Mouse (Mus musculus) testis, postnatal 10 days (tissue): Measurements from ENCODE around the gene Nrxn3.

Source experiments
- DNase-seq: peaks from one replicate; pipeline ENCODE4 v3.0.0; 2021; ENCODE audit warnings: low spot score

Gene Nrxn3

GRCm38 (mm10) chr12:90332459-90332858, 1609.8 kb downstream of the Nrxn3 start:
- DNase-seq: no peak

GRCm38 (mm10) chr12:90337496-90338228, 1615.0 kb downstream of the Nrxn3 start:
- DNase-seq: no peak

GRCm38 (mm10) chr12:90338229-90338557, 1615.5 kb downstream of the Nrxn3 start:
- DNase-seq: no peak
